Mouse (Mus musculus): ENCODE results near the gene Camsap2. TPM values are rescaled to one million over a fixed set of nuclear protein-coding genes. Genes with fewer than 3 reads are reported as not detected.
A peak's percentile ranks its signal among the peaks of the same experiment; 100 is the strongest.

Gene Camsap2
- total RNA-seq, 2 experiments from 2014 or later: 14.7 to 15.8 TPM

GRCm38 (mm10) chr1:136266127-136266526, 79.8 kb downstream of the Camsap2 start:
- no peak for DNase-seq
- intact Hi-C loops (cut with DNase I; ENCODE audit: low total_unique reads): no loop called here

- no peak for DNase-seq
- intact Hi-C loops (cut with DNase I; ENCODE audit: low total_unique reads): no loop called here
Observed at GRCm38 (mm10) chr1:136263355-136263754, 82.5 kb downstream of the Camsap2 start.

- intact Hi-C loops (cut with DNase I; ENCODE audit: low total_unique reads): no loop called here
- DNase-seq: no peak
Observed at GRCm38 (mm10) chr1:136260635-136261238, 85.2 kb downstream of the Camsap2 start, which contains the start of gene Gpr25. TSS of gene Gpr25 (minus strand) at chr1:136260873.

GRCm38 (mm10) chr1:136259893-136260634, 85.8 kb downstream of the Camsap2 start:
- intact Hi-C loops (cut with DNase I; ENCODE audit: low total_unique reads): no loop called here

GRCm38 (mm10) chr1:136259543-136259892, 86.4 kb downstream of the Camsap2 start:
- intact Hi-C loops (cut with DNase I; ENCODE audit: low total_unique reads): no loop called here
- DNase-seq: no peak

More at GRCm38 (mm10) chr1:136259893-136260634, 85.8 kb downstream of the Camsap2 start:
- peak; percentile 67 for DNase-seq

DNA sequence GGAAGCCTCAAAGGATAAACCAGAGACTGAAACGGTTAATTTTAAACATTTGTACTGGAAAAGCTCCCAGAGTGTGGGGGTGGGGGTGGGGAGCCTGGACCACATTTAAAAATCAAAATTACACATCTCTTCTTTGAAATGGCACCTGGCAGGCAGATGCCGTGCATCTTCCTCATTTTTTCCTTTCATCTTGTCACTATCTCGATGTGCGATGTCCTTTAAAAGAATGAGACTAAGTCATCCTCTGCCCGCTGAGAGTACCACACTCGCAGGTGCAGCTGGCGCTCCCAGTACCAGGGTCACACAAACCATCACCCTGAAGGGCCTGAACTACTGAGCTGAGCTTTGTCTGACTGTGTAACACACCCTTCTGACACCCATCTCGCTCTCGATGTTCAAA, 87.4 kb downstream of the Camsap2 start:
- intact Hi-C loops (cut with DNase I; ENCODE audit: low total_unique reads): no loop called here
- no peak for DNase-seq

- intact Hi-C loops (cut with DNase I; ENCODE audit: low total_unique reads): no loop called here
Observed at GRCm38 (mm10) chr1:136255657-136256056, 90.2 kb downstream of the Camsap2 start.

DNA sequence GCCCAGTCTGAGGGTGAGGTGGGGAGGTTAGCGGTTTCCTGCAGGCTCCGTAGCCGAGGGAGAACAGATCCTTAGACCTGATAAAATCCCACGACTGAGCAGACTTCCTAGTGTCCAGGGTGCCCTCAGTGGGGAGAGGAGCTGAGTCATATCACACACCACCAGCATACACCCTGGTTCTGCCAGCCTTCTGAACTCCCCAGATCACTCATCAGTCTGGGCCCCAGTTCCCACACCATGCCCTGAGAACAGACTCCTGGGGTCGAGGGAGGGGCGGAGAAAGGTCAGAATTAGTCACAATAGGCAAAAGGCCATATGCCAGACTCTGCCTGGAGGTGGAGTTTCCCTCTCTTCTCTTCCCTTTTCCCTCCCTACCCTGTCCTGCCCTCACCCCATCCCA, 90.7 kb downstream of the Camsap2 start:
- DNase-seq: no peak
- intact Hi-C loops (cut with DNase I; ENCODE audit: low total_unique reads): no loop called here

More at GRCm38 (mm10) chr1:136255657-136256056, 90.2 kb downstream of the Camsap2 start:
- DNase-seq: no peak

DNA sequence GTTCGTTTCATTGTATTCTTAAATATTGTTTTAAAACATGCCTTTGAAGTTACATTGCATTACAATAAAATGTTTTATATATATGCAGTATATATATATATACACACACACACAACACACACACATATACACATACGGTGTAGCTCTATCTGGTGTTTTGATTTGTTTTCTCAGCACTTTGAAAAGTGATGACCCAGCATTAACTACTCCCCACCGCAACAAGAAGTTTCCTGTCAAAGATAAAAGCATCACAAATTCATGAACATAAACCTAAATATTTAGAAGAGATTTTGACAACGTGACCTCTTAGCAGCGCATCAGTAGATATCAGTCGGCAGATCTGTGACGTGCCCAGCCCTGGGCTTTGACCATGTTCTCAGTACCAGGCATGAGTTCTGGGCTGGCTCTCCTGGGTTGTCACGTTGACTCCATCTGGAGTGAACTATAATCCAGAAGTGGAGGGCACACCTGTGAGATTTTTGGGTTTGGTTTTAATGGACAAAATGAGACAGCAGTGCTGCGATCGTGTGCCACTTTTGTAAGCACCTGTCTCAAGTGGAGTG, 91.3 kb downstream of the Camsap2 start:
- intact Hi-C loops (cut with DNase I; ENCODE audit: low total_unique reads): no loop called here

DNA sequence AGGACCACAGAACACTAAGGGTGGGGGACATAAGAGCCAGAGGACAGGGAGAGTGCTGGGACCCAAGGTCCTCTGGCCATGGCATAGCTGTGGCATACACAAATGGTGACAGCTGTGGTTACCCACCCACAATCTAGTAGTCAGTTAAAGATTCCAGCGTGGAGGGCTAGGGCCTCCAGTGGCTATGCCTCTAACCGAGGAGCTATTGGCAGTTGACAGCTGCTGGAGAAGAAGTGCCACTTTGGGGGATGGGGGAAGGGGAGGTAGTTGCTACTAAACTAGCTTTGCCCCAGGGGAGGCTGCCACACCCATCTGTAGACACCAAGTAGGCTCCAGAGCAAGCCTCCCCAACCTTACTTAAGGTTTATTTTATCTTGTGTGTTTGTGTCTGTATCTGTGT, 92.4 kb downstream of the Camsap2 start:
- no peak for DNase-seq
- intact Hi-C loops (cut with DNase I; ENCODE audit: low total_unique reads): no loop called here

More for the DNA sequence above, 91.3 kb downstream of the Camsap2 start:
- no peak for DNase-seq

DNA sequence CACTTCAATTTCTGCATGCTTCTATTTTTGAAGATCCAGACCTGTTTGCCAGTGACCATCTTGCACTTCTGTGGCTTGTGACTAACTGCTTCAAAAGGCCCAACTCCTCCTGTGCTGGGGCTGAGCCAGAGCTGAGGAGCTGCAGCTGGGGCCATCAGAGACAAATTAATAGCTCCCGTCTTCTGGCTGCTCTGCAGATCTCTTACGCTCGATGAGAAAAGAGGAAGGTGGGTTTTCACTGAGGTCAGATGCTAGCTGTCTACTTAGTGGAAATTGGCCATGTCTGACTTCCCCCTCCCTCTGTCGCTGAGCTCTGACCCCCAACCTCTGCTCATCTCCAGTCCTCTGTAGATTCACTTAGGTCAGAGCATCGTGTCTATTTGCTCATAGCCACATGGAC, 96.2 kb downstream of the Camsap2 start:
- DNase-seq: no peak
- intact Hi-C loops (cut with DNase I; ENCODE audit: low total_unique reads): no loop called here

DNA sequence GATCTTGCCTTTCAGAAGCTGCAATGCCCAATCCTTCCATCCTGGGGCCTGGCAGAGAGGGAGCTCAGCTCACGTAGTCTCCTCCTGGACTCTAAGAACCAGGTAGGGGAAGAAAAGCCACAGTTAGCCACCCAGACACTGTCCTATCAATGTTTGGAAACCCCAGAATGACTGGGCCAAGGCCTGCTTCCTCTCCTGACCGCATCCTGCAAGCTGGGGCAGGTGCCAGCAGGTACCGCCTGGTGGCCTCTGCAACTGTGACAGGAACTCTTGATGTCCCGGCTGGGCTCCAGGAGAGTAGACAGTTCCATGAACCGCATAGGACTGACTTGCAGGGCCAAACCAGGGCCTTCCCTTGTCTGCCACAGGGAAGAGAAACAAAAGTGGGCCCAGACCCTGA, 98.5 kb downstream of the Camsap2 start:
- intact Hi-C loops (cut with DNase I; ENCODE audit: low total_unique reads): no loop called here
- DNase-seq: no peak

GRCm38 (mm10) chr1:136244469-136244868, 101.4 kb downstream of the Camsap2 start:
- intact Hi-C loops (cut with DNase I; ENCODE audit: low total_unique reads): no loop called here
- DNase-seq: no peak

GRCm38 (mm10) chr1:136241801-136242200, 104.1 kb downstream of the Camsap2 start:
- intact Hi-C loops (cut with DNase I; ENCODE audit: low total_unique reads): no loop called here
- DNase-seq: no peak

- intact Hi-C loops (cut with DNase I; ENCODE audit: low total_unique reads): no loop called here
- DNase-seq: no peak
Observed at GRCm38 (mm10) chr1:136238495-136238894, 107.4 kb downstream of the Camsap2 start.

- DNase-seq: no peak
- intact Hi-C loops (cut with DNase I; ENCODE audit: low total_unique reads): no loop called here
Observed at GRCm38 (mm10) chr1:136234595-136235092, 111.3 kb downstream of the Camsap2 start.

- peak; percentile 22 for DNase-seq
- intact Hi-C loops (cut with DNase I; ENCODE audit: low total_unique reads): no loop called here
Observed at GRCm38 (mm10) chr1:136233892-136234594, 111.9 kb downstream of the Camsap2 start, which contains the start of gene Inava. TSS of gene Inava (minus strand) at chr1:136234264.

DNA sequence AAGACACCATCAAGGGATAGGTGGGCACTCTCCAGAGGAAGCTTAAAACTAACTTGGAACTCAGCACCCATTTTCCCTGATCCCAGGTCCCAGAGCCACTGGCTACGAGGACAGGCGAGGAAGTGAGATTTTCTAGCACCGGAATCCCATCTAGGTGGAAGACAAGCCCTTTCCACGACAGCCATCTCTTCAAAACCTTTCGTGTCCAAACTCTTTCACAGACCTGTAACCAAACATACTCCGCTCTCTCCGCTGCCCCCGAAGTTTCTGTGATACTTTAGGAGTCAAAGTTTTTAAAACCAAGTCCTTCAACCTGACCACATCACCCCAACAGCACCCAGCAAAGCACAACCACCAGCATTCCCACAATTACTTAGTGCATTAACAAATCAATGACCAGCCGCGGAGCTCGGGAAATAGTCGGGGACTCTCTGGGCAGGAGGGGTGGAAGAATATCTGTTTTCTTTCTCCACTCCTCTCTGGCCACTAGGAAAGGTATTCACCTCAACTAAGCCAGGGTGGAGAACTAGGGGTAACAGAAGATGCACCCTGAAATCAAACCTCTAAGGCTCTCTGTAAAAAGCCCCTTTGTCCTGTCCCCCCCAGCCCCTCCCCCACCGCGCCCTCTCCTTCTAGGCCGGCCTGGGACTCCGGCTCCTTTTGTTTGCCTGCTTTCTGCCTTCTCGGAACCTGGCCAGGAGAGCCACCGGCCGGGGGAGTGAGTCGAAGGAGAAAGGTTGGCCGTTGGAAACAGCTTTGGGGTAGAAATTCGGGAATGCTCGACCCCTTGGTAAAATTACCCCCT, 112.7 kb downstream of the Camsap2 start:
- intact Hi-C loops (cut with DNase I; ENCODE audit: low total_unique reads): no loop called here
- DNase-seq: no peak

DNA sequence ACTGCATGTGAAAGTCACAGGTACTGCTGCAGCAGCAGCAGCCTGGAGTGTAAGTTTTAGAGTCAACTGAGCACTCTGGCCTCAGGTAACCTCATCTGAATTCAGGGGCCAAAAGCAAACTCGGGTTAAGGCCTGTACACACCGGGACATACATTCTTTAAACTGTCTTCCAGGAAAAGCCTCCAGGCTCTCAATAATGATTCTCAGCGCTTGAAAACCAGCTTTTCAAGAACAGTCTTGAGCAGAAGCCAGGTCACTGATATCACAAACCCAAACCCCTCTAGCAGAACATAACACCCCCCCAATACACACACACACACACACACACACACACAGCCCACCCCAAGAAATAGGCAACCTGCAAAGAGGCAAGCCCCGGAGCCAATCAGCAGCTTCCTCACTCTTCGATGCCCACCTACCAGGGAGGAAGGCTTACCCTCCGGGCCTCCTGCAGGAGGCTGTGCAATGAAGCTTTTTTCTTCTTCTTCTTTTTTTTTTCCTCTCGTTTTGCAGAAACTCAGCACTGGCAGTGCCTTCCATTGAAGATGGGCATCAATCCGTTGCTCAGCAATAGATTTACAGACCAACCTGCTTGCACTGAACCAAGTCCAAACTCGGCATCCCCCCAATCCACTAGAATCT, 113.5 kb downstream of the Camsap2 start:
- DNase-seq: no peak
- intact Hi-C loops (cut with DNase I; ENCODE audit: low total_unique reads): no loop called here

Data from gastrocnemius, postnatal 14 days (tissue).